Mouse (Mus musculus) left cerebral cortex, postnatal 10 days (tissue): ENCODE results near the gene Lypd8. TPM values are rescaled to one million over a fixed set of nuclear protein-coding genes. Genes with fewer than 3 reads are reported as not detected.
"Not testable (repeated sequence)": the region's sequence is repeated elsewhere in the genome, so short reads cannot be mapped to it uniquely, and the experiment has no call there.

ENCODE experiments used
- DNase-seq, 2 experiments: peaks; one replicate each; pipeline ENCODE4 v3.0.0; 2021 to 2022; ENCODE audit warnings: low spot score in 2 of 2, mixed read lengths in 1 of 2; ENCODE audit errors: extremely low spot score in 1 of 2
- intact Hi-C: fragments of 180-260 bp; cut with DNase I; formaldehyde crosslinking; loops from one replicate; pipeline ENCODE4 v1.15.1; 2025
- total RNA-seq, 2 experiments: library from RNA; stranded (reverse); gene quantifications; 2 replicates each; pipeline ENCODE4 v1.2.3; 2021

Lypd8 gene
- not detected for total RNA-seq

DNA sequence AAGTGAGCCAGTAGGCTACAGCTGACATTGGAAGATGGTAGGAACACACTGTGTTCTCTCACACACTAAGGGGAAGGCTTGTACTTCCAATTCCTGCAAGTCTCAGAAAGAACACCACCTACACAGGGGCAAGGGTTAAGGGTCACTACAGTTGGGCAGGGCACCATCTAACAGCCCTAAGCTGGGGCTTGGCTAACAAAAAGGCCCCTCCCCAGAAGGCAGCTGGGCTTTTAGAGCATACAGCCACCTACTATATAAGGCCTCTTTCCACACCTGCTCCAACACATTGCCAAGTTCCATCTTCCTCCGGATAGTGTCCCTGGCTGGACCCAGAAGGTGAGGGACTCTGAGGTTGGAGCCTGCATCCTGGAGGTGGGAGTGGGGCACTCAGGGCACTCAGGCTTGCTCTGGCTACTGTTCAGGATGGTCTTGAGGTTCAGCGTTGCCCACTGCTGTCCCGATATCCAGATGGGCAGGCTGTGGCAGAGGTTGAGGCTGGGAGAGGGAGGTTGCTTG, at the start of gene Lypd8:
Gene Lypd8 (plus strand): TSS at position 281 of the 516 bp plus-strand sequence.
- intact Hi-C loops, result no loop called here

DNA sequence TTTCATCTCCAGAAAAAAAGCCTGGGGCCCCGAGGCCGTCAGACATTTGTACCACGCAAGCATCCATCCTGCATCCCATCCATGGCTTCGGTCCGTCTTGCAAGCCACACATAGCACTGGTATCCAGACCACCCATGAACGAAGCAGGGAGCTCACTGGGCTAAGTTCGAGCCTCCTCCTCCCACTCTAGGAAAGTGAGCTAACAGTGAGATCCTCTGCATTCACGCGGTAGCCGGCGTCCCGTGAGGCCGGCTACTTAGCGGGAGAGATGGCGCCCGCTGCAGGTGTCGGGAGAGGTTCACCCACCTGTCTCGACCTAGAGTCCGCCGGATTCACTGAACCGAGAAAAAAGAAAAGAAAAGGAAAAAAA, 49.0 kb upstream of the Lypd8 start:
- intact Hi-C loops, result no loop called here
- DNase-seq, result no peak

More for the DNA sequence above, at the start of gene Lypd8:
- DNase-seq, result no peak

GRCm38 (mm10) chr11:58330276-58331148, 48.3 kb upstream of the Lypd8 start, which contains the start of the genes Zfp672 and Sh3bp5l:
TSS of gene Zfp672 (minus strand) at chr11:58330339.
TSS of gene Sh3bp5l (plus strand) at chr11:58330724.
- intact Hi-C loops, result no loop called here
- peak; percentile 91 to 93 for DNase-seq

GRCm38 (mm10) chr11:58331149-58331495, 47.7 kb upstream of the Lypd8 start:
- intact Hi-C loops, result no loop called here
- peak in 1 of 2 experiments; percentile 40 for DNase-seq

GRCm38 (mm10) chr11:58331546-58331945, 47.3 kb upstream of the Lypd8 start:
- intact Hi-C loops, result no loop called here
- no peak for DNase-seq

GRCm38 (mm10) chr11:58334746-58335145, 44.1 kb upstream of the Lypd8 start:
- DNase-seq, result no peak
- intact Hi-C loops, result no loop called here

- DNase-seq, result no peak
- intact Hi-C loops, result no loop called here
Measured at GRCm38 (mm10) chr11:58346745-58347144, 32.1 kb upstream of the Lypd8 start.

DNA sequence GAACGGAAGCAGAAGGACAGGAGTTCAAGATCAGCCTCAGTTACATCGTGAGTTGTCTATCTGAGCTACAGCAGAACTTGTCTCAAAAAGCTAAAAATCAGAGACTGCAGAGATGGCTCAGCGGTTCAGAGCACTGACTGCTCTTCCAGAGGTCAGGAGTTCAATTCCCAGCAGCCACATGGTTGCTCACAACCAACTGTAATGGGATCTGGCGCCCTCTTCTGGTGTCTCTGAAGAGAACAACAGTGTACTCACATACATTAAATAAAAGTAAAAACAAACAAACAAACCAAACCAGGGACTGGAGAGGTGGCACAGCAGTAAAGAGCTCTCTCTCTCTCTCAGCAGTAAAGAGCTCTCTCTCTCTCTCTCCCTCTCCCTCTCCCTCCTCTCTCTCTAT, 28.2 kb upstream of the Lypd8 start:
- intact Hi-C loops, result no loop called here
- DNase-seq, result no peak

- intact Hi-C loops, result no loop called here
- no peak for DNase-seq
Measured at GRCm38 (mm10) chr11:58351179-58351578, 27.7 kb upstream of the Lypd8 start.

- intact Hi-C loops, result no loop called here
- no peak for DNase-seq
Measured at GRCm38 (mm10) chr11:58352681-58353548, 25.9 kb upstream of the Lypd8 start.

GRCm38 (mm10) chr11:58353709-58354108, 25.1 kb upstream of the Lypd8 start:
- no peak for DNase-seq
- intact Hi-C loops, result no loop called here

DNA sequence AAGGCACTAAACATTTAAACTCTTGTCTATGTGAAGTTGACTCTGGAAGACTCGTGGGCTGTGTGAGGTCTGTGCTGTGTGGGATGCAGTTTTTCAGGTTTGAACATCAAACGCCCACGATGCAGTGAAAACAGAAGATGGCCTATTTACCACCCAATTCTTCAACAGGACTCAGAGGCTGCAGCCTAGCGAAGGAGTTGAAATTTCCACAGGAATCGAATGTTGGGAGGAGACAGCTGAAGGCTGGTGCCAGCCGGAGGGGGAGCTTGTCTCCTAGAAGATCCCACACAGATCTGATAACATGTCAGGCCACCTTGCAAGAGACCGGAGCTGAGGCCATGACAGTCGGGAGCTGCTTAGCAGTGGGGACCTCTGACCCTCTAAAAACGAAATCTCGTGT, 24.4 kb upstream of the Lypd8 start:
- no peak for DNase-seq
- intact Hi-C loops, result no loop called here

DNA sequence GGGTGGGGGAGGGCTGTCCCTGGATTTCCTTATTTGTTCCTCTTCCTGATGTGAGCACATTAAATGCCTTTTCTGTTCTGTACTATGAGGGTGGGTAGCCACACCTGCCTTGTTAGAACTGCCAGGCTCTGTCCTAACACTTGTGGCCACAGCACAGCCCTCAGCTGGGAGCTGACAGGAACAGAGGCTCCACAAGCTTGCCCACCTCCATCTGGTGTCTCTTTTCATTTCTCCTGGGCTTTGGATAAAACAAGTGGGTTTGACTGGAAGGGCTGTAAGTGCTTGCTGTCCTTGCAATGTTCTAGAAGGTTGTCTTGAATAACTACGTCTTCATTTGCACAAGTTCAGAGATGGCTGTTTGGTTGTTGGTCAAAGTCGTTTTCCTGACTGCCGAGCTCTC, 23.9 kb upstream of the Lypd8 start:
- intact Hi-C loops, result no loop called here
- no peak for DNase-seq

DNA sequence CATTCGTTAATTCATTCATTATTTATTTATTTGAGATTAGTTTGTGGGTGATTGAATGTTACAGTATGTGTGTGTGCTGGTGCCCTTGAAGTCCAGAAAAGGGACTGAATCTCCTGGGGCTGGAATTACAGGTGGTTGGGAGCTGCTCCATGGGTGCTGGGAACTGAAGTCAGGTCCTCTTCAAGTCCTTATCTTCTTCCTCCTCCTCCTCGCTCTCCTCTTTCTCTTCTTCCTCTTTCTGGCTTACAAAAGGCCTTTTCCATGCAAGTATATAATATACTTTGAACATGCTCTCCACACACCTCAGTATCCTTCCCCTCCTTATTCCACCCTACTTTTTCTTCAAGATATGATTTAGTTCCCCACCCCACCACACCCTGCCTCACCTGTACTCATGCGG, 21.8 kb upstream of the Lypd8 start:
- no peak for DNase-seq
- intact Hi-C loops, result no loop called here

DNA sequence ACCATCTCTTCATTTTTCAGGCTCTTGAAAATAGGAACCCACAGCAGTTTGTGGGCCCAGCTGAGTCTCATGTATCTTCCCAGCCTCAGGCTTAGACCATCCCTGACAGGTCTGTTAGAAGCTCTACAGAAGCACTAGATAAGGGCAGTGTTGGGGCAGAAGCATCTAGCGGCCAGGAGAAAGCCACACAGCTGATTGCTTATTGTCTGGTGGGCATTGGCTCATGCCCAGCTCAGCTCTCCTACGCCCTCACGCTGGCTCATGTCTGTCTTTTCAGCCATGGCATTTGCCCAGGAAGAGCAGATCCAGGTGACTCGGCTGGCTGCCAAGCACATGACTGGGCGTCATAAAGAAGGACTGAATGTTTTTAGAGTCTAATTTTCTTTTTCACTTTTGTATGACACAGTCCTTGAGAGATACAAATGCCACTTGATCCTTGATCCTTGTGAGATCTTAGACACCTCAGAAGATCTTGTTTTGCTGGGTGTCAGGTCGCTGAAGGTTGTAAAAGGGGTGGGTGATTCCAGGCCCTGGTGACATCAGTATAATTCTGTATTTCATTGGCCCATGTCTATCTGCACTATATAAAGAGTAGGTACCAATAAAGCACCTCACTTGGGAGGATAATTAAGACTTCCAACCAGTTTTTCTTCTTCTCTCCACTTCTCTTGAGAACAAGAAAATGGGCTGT, 20.9 kb upstream of the Lypd8 start:
- DNase-seq, result no peak
- intact Hi-C loops, result no loop called here

DNA sequence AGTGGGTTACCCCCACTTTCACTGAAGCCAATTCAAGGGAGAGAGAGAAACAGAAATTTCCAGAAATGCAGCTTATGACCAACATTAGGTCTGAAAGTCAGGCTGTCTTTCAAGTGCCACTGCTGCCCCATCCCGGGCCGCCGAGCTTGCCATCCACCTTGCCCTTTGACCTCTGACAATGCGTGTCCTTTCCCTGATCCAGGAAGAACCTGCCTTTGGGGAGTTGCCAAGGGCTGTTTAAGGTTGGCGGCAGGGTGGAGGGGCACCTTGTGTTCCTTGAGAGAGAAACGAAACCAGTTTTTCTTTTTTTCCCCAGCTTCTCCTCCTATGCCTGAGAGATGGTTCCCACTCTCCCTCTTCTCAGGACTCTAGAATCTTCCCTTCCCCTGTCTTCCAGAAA, 16.3 kb upstream of the Lypd8 start:
- intact Hi-C loops, result not testable (repeated sequence)

DNA sequence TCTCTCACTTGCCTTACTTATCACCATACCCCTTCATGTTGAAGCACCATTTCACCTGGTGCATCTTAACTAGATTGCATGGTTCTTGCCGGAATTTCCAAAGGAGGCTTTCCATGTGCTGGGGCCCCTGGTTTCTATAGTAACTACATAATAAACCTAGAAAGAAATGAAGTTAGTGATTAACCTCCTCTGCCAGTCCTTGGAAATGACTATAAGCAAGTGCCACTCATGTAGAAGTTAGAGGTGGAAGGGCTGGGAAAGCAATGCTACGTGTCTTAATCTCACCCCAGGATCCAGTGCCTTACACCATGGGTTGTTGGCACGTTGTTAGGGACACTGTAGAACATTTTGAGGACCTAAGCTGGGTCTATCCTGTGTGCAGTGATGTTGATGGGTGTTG, 14.4 kb upstream of the Lypd8 start:
- intact Hi-C loops, result no loop called here
- no peak for DNase-seq

More for the DNA sequence above, 16.3 kb upstream of the Lypd8 start:
- DNase-seq, result not testable (repeated sequence)

DNA sequence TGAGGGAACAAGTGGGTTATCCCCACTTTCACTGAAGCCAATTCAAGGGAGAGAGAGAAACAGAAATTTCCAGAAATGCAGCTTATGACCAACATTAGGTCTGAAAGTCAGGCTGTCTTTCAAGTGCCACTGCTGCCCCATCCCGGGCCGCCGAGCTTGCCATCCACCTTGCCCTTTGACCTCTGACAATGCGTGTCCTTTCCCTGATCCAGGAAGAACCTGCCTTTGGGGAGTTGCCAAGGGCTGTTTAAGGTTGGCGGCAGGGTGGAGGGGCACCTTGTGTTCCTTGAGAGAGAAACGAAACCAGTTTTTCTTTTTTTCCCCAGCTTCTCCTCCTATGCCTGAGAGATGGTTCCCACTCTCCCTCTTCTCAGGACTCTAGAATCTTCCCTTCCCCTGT, 12.7 kb upstream of the Lypd8 start:
- intact Hi-C loops, DNase-seq: not testable (repeated sequence)

DNA sequence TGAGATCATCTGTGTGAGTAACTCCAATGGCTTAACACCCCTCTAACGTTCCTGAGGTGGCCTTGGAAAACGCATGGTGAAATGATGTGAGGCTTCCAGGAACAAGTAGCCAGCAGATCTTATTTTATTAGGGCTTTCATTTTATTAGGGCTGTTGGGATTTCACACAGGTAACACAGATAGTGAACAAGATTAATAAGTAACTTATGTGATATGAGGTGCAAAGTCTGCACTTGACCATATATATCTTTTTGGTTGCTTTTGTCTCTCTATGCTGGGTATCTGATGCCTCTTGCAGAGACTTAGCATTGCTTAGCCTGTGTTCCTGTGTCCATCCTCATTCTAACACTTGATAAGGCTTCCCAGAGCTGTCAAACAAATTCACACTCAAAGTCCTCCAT, 1.6 kb upstream of the Lypd8 start:
- intact Hi-C loops, result no loop called here

More for the DNA sequence above, 1.6 kb upstream of the Lypd8 start:
- no peak for DNase-seq
